Mouse (Mus musculus) midbrain, embryonic 15.5 days (tissue): ENCODE data around the gene Dusp19. TPM values are rescaled to one million over a fixed set of nuclear protein-coding genes. Genes with fewer than 3 reads are reported as not detected.
A peak's percentile ranks its signal among the peaks of the same experiment; 100 is the strongest.

ENCODE experiments used
- ATAC-seq: fragments of 200-750 bp; cut with Nextera tagmentation; replicated peaks from 2 replicates; pipeline ENCODE4 v1.8.0; 2017; ENCODE audit warnings: moderate TSS enrichment
- H3K27ac ChIP-seq: fragments of 300-500 bp; sonication (generic); 2 replicates; pipeline ENCODE4 v1.5.1; 2015; ENCODE audit warnings: mild to moderate bottlenecking, inconsistent platforms
- H3K27me3 ChIP-seq: fragments of 300-500 bp; sonication (generic); replicated peaks from 2 replicates; pipeline ENCODE4 v1.6.1; 2015; ENCODE audit warnings: inconsistent platforms
- H3K36me3 ChIP-seq: fragments of 300-500 bp; sonication (generic); replicated peaks from 2 replicates; pipeline ENCODE4 v1.6.1; 2015; ENCODE audit warnings: inconsistent platforms
- H3K4me1 ChIP-seq: fragments of 300-500 bp; sonication (generic); 2 replicates; pipeline ENCODE4 v1.6.1; 2015; ENCODE audit warnings: inconsistent platforms
- H3K4me2 ChIP-seq: fragments of 300-500 bp; sonication (generic); 2 replicates; pipeline ENCODE4 v1.6.1; 2015; ENCODE audit warnings: inconsistent platforms, mild to moderate bottlenecking, moderate library complexity
- H3K4me3 ChIP-seq: fragments of 300-500 bp; sonication (generic); 2 replicates; pipeline ENCODE4 v1.5.1; 2015; ENCODE audit warnings: mild to moderate bottlenecking, inconsistent platforms
- H3K9ac ChIP-seq: fragments of 300-500 bp; sonication (generic); 2 replicates; pipeline ENCODE4 v1.6.1; 2015; ENCODE audit warnings: mild to moderate bottlenecking, inconsistent platforms
- H3K9me3 ChIP-seq: fragments of 300-500 bp; sonication (generic); 2 replicates; pipeline ENCODE4 v1.6.1; 2016; ENCODE audit warnings: inconsistent platforms
- WGBS: fragments of 180-500 bp; shearing (Covaris S2); methylation state at CpG from one replicate; pipeline ENCODE4 v1.1.7; 2015; ENCODE audit warnings: mixed read lengths; 5-methylcytosine and 5-hydroxymethylcytosine counted together
- polyA plus RNA-seq: library from polyadenylated mRNA; unstranded; fragments of >200 nt; fragmentation: Nextera tagmentation; extraction: Ambion mirVana; gene quantifications from 2 replicates; pipeline ENCODE4 v1.2.1, GENCODE M21; 2015

Gene Dusp19
- polyA plus RNA-seq, 1 experiment from 2014 or later = 18.0 TPM

DNA sequence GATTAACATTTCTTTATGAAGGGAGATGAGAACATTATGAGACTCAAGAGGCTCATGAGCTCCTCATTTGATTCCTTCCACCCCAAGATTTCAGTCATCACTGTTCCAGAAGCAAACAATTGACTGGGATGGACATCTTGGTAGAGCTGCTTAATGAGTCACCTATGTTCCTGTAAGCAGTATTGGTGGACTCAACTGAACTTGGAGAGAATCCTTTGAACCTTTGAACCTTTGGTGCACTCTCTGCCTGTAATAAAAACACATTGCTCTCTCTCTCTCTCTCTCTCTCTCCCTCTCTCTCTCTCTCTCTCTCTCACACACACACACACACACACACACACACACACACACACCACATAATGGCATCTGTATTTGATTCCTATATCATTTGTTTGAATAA is 16.2 kb upstream of the Dusp19 start:
- Histone ChIP-seq H3K36me3 (no peaks in the 10 kb centered on the region), H3K27me3 (no peaks in the 10 kb centered on the region), H3K9ac (no peak overlapping the region), H3K4me2 (no peak overlapping the region), H3K27ac (no peak overlapping the region), H3K4me1 (no peaks in the 10 kb centered on the region), H3K4me3 (no peak overlapping the region), H3K9me3 (no peaks in the 10 kb centered on the region)
- ATAC-seq = no peak

- ATAC-seq = no peak
- no peak overlapping the region for H3K27ac ChIP-seq
- WGBS = 95% methylated on average over 13 of the region's 13 CpGs
These were observed 14.1 kb upstream of the Dusp19 start for GRCm38 (mm10) chr2:80602756-80603155.

DNA sequence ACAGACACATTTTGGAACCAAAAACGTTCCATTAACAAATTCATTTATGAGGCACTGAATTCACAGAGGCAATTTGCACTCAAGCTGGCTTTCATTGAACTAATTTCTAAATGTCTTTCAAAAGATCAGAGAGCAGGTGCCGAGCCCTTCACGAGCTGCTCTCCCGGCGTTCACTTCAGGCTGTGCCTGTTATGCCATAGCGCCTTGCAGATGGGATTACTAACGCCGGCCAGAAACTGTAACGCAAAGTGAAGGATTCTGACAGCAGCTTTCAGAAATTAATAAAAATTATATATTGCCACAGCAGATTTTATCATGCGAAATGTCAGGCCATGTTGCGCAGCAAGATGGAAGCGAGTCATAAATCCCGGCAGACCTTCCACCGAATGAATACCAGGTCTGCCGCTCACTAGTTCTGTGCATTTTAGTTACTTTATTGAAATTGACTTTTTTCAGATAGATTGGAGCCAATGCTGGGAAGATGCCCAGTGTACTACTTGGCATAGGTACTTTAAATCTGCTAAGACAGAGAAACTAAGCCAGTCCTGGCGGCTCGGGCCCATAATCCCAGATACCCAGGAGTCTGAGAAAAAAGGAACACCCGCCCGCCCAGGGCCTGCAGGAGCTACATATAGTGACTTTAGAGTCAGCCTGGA is 12.9 kb upstream of the Dusp19 start:
- Histone ChIP-seq H3K9ac (no peak overlapping the region), H3K27me3 (no peaks in the 10 kb centered on the region), H3K4me1 (no peaks in the 10 kb centered on the region), H3K36me3 (no peaks in the 10 kb centered on the region), H3K4me3 (no peak overlapping the region), H3K4me2 (no peak overlapping the region), H3K27ac (no peak overlapping the region), H3K9me3 (no peaks in the 10 kb centered on the region)
- ATAC-seq = no peak
- WGBS = 76% methylated on average over 19 of the region's 19 CpGs

More at GRCm38 (mm10) chr2:80602756-80603155, 14.1 kb upstream of the Dusp19 start:
- Histone ChIP-seq H3K4me1 (no peaks in the 10 kb centered on the region), H3K9ac (no peak overlapping the region), H3K9me3 (no peaks in the 10 kb centered on the region), H3K36me3 (no peaks in the 10 kb centered on the region), H3K4me3 (no peak overlapping the region), H3K4me2 (no peak overlapping the region), H3K27me3 (no peaks in the 10 kb centered on the region)

DNA sequence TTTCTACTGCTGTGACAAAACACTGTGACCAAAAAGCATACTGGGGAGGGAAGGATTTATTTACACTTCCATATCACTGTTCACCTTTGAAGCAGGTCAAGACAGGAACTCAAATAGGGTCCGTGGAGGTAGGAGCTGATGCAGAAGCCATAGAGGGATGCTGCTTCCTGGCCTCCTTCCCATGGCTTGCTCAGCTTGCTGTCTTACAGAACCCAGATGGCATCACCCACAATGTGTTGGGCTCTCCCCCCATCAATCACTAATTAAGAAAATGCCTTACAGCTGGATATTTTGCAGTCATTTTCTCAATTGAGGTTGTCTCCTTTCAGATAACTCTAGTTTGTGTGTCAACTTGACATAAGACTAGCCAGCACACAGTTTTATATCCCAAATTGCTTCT is 4.6 kb upstream of the Dusp19 start:
- ATAC-seq = no peak
- Histone ChIP-seq H3K9ac (no peak overlapping the region), H3K4me2 (no peak overlapping the region)

GRCm38 (mm10) chr2:80612796-80613195 is 4.0 kb upstream of the Dusp19 start:
- H3K4me1 ChIP-seq = peaks cover 4% of the 10 kb centered on the region
- no peak for ATAC-seq
- H3K27ac ChIP-seq = no peak overlapping the region
- no peaks in the 10 kb centered on the region for H3K27me3 ChIP-seq
- no peak overlapping the region for H3K9ac ChIP-seq
- no peak overlapping the region for H3K4me2 ChIP-seq
- 67% methylated on average over 2 of the region's 2 CpGs for WGBS
- H3K9me3 ChIP-seq = no peaks in the 10 kb centered on the region
- no peak overlapping the region for H3K4me3 ChIP-seq
- H3K36me3 ChIP-seq = no peaks in the 10 kb centered on the region

More for the DNA sequence above, 4.6 kb upstream of the Dusp19 start:
- 65% methylated on average over 1 of the region's 1 CpGs for WGBS
- Histone ChIP-seq H3K27ac (no peak overlapping the region), H3K4me3 (no peak overlapping the region), H3K27me3 (no peaks in the 10 kb centered on the region), H3K4me1 (no peaks in the 10 kb centered on the region), H3K9me3 (no peaks in the 10 kb centered on the region), H3K36me3 (no peaks in the 10 kb centered on the region)

DNA sequence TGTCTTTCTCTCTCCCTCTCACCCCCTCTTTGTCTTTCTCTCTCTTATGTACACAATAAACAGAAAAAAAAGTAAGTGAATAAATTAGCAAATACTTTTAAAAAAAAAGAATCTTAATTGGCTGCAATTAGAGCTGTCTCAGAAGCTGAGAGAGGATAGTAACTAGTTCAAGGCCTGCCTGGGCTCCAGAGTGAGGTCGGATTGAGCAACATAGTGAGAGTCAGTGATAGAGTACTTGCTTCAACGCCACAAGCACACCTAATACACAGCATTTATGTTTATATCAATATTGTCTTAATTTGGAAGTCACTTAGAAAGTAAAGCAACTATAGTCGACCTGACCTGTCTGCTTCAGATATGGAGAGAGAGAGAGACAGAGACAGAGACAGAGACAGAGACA is 2.1 kb downstream of the Dusp19 start:
- H3K36me3 ChIP-seq = no peaks in the 10 kb centered on the region
- 87% methylated on average over 3 of the region's 3 CpGs for WGBS
- H3K4me2 ChIP-seq = no peak overlapping the region
- no peaks in the 10 kb centered on the region for H3K27me3 ChIP-seq
- no peak overlapping the region for H3K9ac ChIP-seq
- no peaks in the 10 kb centered on the region for H3K9me3 ChIP-seq
- no peak overlapping the region for H3K4me3 ChIP-seq
- ATAC-seq = no peak
- no peak overlapping the region for H3K27ac ChIP-seq
- H3K4me1 ChIP-seq = peaks cover 11% of the 10 kb centered on the region

GRCm38 (mm10) chr2:80621921-80622320 is 5.1 kb downstream of the Dusp19 start:
- no peak for ATAC-seq
- H3K9ac ChIP-seq = no peak overlapping the region
- 92% methylated on average over 3 of the region's 3 CpGs for WGBS
- no peak overlapping the region for H3K27ac ChIP-seq
- H3K4me2 ChIP-seq = no peak overlapping the region
- H3K36me3 ChIP-seq = peaks cover 10% of the 10 kb centered on the region; the same call in 1 of the 2 replicates
- no peak overlapping the region for H3K4me3 ChIP-seq
- H3K9me3 ChIP-seq = no peaks in the 10 kb centered on the region
- no peaks in the 10 kb centered on the region for H3K27me3 ChIP-seq
- peaks cover 11% of the 10 kb centered on the region for H3K4me1 ChIP-seq

- no peaks in the 10 kb centered on the region for H3K4me1 ChIP-seq
- H3K9me3 ChIP-seq = no peaks in the 10 kb centered on the region
- H3K9ac ChIP-seq = no peak overlapping the region
- peaks cover 13% of the 10 kb centered on the region; the same call in 1 of the 2 replicates for H3K36me3 ChIP-seq
- no peak overlapping the region for H3K4me2 ChIP-seq
- no peak overlapping the region for H3K4me3 ChIP-seq
- WGBS = 94% methylated on average over 4 of the region's 4 CpGs
- ATAC-seq = no peak
- H3K27ac ChIP-seq = no peak overlapping the region
- H3K27me3 ChIP-seq = no peaks in the 10 kb centered on the region
These were observed 7.7 kb downstream of the Dusp19 start for GRCm38 (mm10) chr2:80624523-80624922.

GRCm38 (mm10) chr2:80632336-80633026 is 15.6 kb downstream of the Dusp19 start:
- no peaks in the 10 kb centered on the region for H3K36me3 ChIP-seq
- ATAC-seq = no peak
- 92% methylated on average over 13 of the region's 13 CpGs for WGBS
- H3K4me1 ChIP-seq = no peaks in the 10 kb centered on the region
- H3K27ac ChIP-seq = no peak overlapping the region
- no peak overlapping the region for H3K4me2 ChIP-seq
- H3K27me3 ChIP-seq = no peaks in the 10 kb centered on the region
- no peaks in the 10 kb centered on the region for H3K9me3 ChIP-seq
- no peak overlapping the region for H3K9ac ChIP-seq
- no peak overlapping the region for H3K4me3 ChIP-seq

GRCm38 (mm10) chr2:80638364-80639241 is 21.8 kb downstream of the Dusp19 start:
- under 1% methylated on average over 45 of the region's 45 CpGs for WGBS
- H3K27me3 ChIP-seq = no peaks in the 10 kb centered on the region
- H3K9me3 ChIP-seq = no peaks in the 10 kb centered on the region
- H3K9ac ChIP-seq = peak overlapping the region; percentile 55
- peaks cover 5% of the 10 kb centered on the region; the same call in 1 of the 2 replicates for H3K36me3 ChIP-seq
- H3K27ac ChIP-seq = peak overlapping the region; percentile 83
- ATAC-seq = peak; percentile 99
- peak overlapping the region; percentile 60 for H3K4me2 ChIP-seq
- H3K4me3 ChIP-seq = peak overlapping the region; percentile 96
- peaks cover 9% of the 10 kb centered on the region for H3K4me1 ChIP-seq

DNA sequence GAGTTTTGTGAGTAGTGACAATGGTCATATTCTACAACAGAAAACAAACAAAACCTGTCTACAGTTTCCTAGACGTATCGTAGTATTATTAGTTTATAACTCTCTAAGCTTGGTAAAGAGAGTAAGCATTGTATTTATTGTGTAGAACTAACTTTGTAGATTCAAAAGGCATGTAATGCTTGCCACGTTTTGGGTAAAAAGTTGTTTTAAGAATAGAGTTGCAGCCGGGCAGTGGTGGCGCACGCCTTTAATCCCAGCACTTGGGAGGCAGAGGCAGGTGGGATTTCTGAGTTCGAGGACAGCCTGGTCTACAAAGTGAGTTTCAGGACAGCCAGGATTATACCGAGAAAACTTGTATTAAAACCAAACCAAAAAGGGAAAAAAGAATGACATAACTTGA is 22.6 kb downstream of the Dusp19 start:
- Histone ChIP-seq H3K9me3 (no peaks in the 10 kb centered on the region), H3K27ac (peak overlapping the region; percentile 83), H3K27me3 (no peaks in the 10 kb centered on the region), H3K36me3 (peaks cover 12% of the 10 kb centered on the region; the same call in 1 of the 2 replicates), H3K4me1 (peaks cover 9% of the 10 kb centered on the region), H3K9ac (peak overlapping the region; percentile 55), H3K4me2 (peak overlapping the region; percentile 60), H3K4me3 (peak overlapping the region; percentile 96)
- ATAC-seq = no peak
- WGBS = 14% methylated on average over 8 of the region's 8 CpGs

DNA sequence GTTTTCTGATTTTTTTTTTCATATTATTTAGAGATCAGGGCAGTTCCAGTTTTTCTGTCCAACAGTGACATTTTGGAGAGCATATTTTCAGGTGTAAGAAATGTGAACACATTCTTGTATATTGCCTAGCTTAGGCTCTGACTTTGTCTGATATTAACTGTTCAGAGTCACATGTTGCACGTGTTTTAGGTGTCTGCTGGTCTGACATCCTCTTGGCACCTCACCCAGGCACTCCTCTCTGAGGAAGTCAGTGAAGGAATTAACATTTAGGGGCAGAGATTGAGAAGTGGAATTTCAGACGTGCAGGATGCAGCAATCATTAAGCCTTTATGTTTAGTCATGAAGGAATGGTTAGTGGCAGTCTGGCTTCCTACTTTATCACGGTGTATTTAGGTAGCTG is 23.0 kb downstream of the Dusp19 start:
- peak overlapping the region; percentile 60; the same call in 1 of the 2 replicates for H3K4me2 ChIP-seq
- whole genome bisulfite sequencing = 61% methylated on average over 3 of the region's 3 CpGs
- no peak overlapping the region for H3K9ac ChIP-seq
- no peaks in the 10 kb centered on the region for H3K9me3 ChIP-seq
- no peaks in the 10 kb centered on the region for H3K27me3 ChIP-seq
- peaks cover 14% of the 10 kb centered on the region; the same call in 1 of the 2 replicates for H3K36me3 ChIP-seq
- H3K4me3 ChIP-seq = no peak overlapping the region; the same call in 1 of the 2 replicates
- peaks cover 9% of the 10 kb centered on the region for H3K4me1 ChIP-seq
- no peak for ATAC-seq
- H3K27ac ChIP-seq = no peak overlapping the region
